Mouse (Mus musculus): Measurements from ENCODE around the gene Tns3.
"Not testable (repeated sequence)": the region's sequence is repeated elsewhere in the genome, so short reads cannot be mapped to it uniquely, and the experiment has no call there.

Tns3 gene

DNA sequence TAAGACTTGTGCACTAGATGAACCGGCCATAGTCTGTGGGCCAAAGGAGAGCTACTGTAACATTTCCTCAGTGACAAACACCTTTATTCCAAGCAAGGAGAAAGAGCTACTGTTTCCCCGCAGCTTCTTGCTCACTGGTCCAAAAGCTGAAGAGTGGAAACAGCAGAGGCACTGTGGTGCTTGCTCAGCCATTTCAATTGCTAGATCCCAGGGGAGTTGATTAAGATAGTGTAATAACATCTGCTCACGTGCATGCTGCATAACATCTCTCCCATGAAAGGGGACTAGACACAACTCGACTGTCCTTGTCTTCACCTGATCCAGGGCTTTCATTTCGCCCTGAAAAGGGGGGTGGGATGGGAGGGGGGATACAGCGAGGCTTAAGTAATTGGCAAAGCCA lies 41.7 kb downstream of the Tns3 start:
- no peak for DNase-seq (ENCODE audit: low spot score in 2 of 2)

DNA sequence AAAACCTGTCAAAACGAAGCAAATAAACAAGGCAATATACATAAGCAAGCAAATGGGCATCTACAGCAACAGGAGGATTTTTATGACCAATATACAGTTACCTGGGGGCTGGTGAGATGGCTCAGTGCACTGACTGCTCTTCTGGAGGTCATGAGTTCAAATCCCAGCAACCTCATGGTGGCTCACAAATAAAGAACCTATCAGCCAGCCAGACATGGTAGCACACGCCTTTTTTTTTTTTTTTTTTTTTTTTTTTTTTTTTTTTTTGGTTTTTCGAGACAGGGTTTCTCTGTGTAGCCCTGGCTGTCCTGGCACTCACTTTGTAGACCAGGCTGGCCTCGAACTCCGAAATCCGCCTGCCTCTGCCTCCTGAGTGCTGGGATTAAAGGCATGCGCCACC lies 45.2 kb downstream of the Tns3 start:
- DNase-seq (ENCODE audit: low spot score in 2 of 2) = not testable (repeated sequence)

DNA sequence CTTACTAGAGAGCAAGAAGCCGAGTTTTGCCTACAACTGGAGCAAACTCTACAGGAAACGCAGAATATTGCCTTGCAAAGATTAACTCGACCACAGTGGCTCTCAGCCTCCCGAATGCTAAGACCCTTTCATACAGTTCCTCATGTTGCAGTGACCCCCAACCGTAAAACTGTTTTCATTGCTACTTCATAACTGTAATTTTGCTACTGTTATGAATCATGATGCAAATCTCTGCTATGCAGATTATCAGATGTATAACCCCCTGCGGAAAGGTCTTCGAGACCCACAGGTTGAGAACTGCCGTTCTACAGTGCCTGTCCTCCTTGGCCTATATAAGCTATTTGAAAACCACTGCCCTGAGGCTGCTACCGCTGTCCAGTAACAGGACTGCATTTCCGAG lies 46.0 kb downstream of the Tns3 start:
- no peak for DNase-seq (ENCODE audit: low spot score in 2 of 2)

DNA sequence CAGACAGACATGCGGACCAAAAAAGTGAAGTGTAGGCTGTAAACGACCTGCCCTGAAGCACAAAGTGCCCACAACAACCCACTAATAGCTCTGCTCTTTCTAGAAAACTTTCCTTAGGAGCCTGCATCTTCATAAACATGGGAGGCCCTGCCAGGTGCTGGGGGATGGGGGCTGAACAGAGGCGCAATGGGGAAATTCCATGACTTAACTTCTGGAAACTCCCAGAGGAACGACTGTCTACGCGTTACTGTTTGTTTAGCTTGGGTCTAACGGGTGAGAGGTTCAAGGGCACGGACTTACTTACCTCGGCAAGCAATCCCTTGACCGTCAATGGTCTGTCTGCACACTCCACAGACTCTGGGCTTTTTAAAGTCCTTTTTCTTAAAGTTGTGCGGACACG lies 48.9 kb downstream of the Tns3 start:
- DNase-seq (ENCODE audit: low spot score in 2 of 2) = no peak

DNA sequence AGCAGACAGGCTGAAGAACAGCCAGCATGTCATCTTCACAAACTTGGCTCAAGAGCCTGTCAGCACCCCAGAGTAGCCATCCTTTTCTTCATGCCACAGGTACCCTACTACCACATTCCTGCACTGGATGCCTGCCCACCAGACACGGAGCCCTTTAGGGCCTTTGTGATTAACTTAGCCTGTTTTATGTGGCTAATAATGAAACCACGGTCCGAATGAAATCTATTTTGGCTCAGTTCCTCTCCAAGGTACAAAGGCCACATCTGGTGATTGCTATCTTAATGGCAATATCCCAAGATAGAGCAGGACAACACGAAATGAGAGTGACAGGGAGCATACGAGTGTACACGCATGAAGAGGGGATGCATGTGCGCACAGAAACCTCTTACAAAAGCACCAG lies 53.9 kb downstream of the Tns3 start:
- no peak for DNase-seq (ENCODE audit: low spot score in 2 of 2)

DNA sequence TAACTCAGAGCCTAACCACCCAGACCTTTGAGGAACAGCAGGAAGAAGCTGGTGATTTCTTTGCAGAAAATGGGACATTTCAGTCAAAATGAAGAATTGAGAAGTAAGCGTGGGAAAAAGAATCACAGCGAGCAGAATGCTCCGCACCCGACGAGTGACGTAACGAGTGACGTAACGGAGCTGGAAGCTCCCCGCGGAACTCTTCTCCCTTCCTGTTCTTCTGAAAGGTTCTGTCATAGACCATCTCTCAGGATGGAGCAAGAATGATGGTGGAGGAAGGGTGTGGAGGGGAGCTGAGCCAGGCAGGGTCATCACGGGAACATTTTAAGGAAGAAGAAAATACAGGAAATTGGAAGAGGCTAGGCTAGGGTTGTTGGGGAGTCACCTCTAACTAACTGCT lies 54.5 kb downstream of the Tns3 start:
- no peak for DNase-seq (ENCODE audit: low spot score in 2 of 2)

DNA sequence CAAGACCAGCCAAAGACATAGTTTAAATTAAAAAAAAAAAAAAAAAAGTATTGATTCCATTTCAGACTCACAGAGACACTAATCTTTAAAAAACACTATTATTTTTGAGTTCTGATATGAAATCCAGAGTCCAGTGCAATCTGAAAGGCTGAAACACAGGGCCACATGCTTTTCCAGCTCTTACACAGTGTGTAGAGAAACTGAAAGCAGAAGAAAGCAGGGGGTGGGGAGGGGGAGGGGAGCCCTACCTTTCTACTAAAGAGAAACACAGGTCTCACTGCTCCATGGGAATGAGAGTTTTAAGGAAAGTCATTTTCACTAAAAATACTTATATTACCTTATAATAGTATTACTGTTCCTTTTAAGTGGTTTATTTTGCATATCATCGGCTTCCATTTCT lies 57.2 kb downstream of the Tns3 start:
- DNase-seq (ENCODE audit: low spot score in 2 of 2) = no peak

DNA sequence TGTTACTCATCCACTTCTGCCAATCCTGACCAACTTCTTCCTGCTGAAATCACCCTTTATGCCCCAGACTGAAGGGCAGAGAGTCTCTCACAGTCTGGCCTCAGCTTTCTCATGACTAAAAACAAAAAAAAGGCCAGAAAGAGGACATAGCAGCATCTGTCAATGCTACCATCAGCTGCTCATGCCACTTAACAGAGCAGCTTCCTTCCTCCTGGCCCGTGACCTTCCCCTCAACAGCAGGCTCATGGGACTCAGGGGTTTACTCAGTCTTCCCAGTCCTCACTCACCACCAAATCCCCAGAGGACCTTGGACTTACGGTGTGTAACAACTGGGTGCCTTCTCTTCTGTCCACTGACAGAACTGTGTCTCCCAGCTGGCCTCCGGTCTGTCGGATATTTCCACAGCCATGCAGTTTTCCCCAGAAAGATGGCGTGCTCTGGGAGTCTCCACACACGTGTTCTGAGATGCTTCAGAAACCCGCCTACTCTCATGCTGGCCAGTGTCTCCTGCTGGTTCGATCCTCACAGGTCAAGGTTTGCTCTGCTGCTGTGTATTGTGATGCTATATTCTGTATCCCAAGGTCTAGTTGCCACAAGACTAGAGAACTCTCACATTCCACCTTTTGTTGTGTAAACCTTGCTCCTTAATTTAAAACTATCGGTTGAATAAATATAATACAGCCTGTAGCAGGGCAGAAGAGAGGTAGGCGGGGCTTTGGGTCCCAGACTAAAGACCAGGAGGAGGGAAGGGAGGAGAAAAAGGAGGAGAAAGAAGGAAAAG lies 59.4 kb downstream of the Tns3 start:
- DNase-seq (ENCODE audit: low spot score in 2 of 2) = no peak

DNA sequence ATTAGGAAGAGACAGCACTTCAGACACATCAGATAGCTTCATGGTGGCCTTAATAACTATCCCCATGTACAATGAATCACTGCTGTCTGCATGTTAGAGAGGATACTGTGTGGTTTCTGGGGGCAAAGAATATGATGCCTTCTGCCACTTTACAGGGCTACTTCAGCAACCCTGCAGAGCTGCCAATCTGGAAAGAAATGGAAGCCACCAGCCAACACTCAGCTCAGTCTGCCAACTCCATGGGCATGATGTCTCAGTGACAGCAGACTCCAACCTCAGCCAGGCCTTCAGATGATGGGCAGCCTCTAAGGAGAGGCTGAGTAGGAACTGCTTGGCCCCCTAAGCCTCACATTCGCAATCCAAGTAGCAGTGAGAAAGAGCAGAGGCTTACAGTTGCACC lies 61.7 kb downstream of the Tns3 start:
- no peak for DNase-seq (ENCODE audit: low spot score in 2 of 2)

DNA sequence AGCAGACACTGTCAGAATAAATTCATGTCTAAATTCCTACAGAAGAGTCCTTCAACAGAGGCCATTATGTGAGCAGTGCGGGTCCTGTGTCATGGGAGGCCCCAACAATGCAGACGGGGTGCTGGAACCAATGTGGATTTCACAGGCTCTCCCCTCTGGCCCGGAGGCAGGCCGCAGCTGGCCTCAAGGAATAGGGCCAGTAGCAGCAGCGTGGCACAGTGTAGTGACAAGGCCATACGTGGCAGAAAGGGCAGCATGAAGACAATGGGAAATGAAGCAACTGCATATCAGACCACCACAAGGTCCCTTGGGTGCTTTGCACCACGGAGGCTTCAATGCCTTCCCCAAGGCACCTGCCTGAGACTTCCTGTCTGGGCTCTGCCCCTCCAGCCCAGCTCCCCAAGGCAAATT lies 62.9 kb downstream of the Tns3 start:
- no peak for DNase-seq (ENCODE audit: low spot score in 2 of 2)

DNA sequence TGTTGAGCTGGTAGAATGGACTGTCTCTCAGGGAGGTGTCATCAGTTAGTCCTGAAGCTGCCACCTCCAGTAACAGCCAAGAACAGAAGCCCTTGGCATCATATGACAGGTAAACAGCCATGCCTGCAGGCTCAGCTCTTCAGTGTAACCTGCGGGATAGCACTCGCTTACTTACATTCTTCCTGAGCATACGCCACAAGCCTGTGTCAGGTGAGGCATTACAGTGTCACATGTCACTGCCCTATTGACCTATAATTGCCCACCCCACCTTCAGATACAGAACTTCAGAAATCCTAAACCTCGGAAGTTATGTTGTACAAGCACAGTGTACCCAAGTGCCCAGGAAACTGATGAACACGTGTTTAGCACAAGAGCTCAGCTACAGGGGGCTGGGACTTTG lies 68.7 kb downstream of the Tns3 start:
- DNase-seq (ENCODE audit: low spot score in 2 of 2) = no peak

DNA sequence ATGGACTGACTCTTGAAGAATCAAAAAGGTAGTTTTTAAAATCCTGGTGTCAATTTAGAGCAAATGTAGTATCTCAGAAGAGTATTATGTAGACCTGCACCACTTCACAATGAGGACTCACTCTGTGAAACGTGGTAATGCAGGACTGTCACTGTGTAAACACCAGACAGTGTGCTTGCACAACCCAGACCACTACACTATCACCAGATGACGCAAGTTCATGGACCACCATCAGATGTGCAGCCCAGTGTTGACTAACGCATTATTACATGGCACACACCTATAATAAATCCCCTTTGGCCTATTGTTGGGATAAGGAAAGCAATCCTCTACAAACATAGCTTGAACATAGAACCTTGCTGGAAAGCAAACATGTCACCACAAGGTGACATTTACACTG lies 71.2 kb downstream of the Tns3 start:
- no peak for DNase-seq (ENCODE audit: low spot score in 2 of 2)

DNA sequence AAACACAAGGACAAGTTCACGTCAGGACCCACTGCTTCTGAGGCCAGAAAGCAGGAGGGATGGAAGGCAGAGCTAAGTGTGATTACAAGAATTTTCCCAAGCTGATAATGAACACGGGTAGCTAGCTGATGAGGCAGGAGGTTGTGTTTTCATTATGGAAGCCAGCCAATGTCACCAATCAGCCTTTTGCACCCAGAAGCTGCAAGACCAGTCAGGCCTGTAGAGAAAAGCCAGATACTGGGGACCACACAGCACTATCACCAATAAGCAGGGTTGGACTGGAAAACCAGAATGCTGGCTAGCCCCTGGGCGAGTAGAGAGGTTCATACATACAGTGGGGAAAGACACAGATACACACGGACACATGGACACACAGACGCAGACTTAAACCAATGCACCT lies 73.1 kb downstream of the Tns3 start:
- DNase-seq (ENCODE audit: low spot score in 2 of 2) = no peak

DNA sequence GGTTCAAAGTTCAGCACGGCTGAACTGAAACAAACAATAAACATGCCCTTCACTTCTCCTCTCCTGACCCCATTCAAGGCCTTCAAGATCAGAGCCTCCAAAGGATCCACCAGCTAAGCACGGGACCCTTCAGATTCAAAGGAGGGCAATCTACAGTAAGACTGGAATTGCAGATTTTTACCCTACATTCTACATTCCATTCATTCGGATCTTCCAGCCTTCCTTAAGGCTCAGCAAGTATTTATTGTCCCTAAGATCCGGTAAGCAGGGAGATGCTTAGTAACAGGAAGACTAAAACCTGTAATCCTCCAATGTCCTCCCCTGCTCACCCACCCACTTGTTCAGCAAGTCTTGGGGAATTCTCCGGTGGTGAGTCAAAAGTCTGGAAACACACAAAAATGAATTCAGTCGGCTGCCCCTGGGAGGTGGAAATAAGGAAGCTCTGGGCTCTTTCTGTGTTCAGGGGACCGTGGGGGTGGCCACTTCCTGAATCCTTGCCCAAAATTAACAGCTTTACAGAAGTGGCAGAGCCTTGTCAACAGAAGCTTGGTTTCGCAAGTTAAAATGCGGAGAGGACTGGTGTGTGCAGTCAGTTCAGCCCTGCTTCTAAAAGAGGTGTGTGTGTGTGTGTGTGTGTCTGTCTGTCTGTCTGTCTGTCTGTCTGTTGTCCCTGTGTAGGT lies 75.0 kb downstream of the Tns3 start:
- no peak for DNase-seq (ENCODE audit: low spot score in 2 of 2)

DNA sequence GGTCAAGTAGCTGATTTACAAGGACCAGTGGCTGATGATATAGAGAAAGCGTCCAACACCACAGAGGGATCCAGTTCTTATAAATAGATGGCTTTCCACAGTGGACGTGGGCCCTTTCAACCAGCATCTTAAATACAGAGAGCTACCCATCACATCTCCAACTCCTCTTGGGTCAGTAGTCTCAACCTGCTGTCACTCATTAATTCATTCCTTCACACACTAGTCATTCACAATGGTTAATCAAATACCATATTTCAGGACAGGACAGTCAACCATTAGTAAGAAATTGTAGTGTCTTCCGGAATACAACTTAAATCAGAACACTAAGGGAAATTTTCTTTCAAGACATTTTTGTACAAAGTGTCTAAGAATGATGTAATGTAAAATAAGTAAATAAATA lies 76.4 kb downstream of the Tns3 start:
- DNase-seq (ENCODE audit: low spot score in 2 of 2) = no peak

DNA sequence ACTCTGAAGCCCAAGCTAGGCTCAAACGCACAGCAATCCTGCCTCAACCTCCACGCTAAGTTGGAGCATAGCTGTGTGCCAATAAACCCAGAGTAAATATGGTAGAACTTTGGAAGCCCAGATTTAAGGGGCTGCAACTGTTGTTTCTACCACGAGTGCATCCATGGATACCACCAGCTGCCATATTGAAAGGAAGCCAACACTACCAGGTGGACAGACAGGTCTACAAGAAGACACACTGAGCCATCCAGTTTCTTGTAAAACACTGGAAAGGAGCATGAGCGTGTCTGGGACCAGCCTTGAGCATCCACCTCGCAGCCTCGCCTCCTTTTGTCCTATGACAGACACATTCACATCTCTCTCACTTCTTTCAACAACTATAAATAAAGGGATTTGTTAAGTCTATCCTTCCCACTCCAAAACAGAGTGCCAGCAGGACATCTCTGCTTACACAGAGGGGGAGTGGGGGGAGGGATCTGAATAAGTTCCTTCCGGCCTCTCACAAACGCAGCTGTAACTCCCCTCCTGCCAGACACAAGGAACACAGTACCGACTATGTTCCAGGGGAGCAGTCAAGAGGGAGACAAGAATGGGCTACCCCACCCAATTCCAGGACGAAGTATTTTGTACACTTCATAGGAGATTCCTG lies 77.2 kb downstream of the Tns3 start:
- no peak for DNase-seq (ENCODE audit: low spot score in 2 of 2)

DNA sequence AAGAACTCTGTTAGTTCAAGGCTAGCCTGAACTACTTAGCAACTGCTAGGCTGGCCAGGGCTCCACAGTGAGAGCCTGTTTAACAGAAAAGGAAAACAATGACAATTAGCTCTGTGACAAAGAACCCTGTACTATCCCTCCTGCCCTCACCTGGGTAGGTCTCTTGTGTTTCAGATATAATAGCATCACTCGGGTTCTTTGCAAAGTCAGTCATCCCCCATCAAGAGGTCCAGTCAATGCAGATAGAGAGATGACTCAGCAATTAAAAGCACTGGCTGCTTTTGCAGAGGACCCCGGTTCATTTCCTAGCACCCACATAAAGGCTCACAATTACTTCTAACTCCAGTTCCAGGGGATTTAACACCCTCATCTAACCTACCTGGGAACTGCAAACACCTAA lies 78.0 kb downstream of the Tns3 start:
- DNase-seq (ENCODE audit: low spot score in 2 of 2) = no peak

DNA sequence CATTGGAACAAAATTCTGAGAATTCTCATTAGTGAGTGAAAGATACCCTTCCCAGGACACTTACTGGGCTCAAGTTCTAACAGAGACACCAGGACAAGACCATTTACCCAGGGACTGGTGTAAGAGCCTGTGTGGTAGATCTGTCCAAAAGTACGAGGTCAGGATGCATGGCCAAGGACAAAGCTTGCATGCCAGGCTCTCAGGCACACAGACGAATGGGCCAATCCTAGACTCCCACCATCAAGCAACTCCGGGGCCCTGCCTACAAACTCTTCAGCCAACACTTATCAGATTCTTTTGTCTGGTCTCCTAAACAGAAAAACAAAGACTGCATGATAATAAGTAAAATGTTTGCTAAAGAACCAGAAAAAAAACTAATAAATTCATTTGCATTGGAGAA lies 78.6 kb downstream of the Tns3 start:
- DNase-seq (ENCODE audit: low spot score in 2 of 2) = no peak

DNA sequence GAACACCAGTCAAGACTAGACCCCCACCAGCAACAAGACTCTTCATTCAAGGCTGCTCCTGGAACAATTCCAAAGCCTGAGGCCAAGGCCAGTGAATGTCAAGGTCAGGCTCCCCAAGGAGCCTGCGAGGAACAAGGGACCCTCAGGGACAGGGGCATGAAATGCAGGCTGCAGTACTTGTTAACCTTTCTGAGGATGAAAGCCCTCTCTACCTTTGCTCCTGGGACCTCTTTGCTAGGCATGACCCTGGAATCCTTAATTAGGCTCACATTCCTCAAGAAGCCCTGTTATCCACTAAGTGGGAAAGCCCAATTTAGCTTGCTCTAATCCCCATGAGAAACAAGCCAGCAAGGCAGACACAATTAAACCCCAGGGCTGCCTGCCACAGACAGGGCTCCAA lies 79.4 kb downstream of the Tns3 start:
- no peak for DNase-seq (ENCODE audit: low spot score in 2 of 2)

DNA sequence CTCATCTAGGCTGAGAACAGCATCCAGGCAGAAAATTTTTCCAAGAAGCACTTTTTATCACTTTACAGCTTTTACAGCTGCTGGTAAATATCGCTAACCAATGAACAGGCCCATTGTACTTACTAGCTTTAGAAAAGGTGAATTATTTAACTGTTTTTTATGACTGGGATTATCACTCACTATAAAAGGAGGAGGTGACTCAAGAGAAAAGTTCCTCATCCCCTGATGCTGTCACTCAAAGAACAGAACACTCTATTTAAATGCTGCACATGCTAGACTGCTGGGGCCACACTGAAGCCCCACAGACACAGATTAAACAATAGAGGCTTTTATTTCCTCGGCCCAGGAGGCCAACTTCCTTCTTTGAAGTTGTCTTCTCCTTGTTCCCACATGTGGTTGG lies 80.0 kb downstream of the Tns3 start:
- DNase-seq (ENCODE audit: low spot score in 2 of 2) = no peak

DNA sequence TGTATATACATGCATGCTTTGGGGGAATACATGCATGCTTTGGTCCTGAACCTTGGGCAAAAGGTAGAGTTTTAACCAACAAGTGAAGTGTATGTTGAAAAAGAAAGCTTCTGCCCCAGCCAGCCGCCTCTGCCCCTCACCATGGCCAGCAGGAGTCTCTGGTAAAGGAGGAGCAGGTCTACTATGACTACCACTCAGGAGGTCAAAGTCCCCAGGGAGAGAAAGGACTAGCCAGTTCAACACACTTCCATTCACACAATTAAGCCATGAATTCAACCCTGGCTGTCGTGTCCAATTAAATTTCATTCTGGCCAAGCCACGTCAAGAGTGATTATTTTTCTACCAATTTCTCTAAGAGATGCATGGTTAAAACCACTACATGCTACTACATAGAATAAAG lies 81.2 kb downstream of the Tns3 start:
- no peak for DNase-seq (ENCODE audit: low spot score in 2 of 2)

DNA sequence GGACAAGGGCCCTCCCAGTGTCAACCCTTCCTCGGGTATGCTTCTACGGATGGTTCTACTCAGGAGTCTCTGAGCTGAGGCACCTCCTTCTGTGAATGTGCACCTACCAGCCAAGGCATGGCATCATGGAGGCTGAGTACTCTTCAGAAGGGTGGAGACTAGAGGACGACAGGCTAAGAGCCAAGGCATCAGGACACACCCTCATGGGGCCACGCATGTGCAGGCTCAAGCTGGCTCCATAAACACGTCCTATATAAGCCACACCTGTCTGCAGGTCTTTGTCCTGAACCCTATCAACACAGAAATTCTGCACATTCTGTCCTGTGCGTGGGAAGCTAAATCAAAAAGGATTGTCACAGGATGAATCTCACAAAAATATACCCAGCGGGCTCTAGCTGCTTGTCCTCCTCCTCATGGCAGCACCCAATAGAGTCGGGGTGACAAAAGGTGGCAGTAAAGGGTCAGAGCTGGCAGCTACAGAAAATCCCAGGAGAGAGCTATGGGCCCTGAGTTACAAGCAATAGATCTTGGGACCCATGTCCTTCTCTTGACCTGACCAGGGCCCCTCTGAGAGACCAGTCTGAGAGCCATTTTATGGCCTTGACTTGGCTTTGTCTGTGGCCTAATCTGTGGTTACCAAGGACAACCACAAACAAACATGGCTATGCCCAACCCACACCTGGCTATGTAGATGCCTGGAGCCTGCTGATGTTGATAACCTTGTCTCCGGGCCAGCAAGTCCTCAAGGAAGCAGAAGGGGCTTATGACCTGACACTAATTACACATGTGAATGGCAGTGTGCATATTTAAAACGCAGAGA lies 82.0 kb downstream of the Tns3 start:
- no peak for DNase-seq (ENCODE audit: low spot score in 2 of 2)

Measured in urinary bladder, postnatal 4 days (tissue).